8 mouse cellular contexts compared by ENCODE assay signal in genomic region chr7:28733211-28733610, GRCm38 (mm10). TPM values are rescaled to one million over a fixed set of nuclear protein-coding genes. Genes with fewer than 3 reads are reported as not detected.
DNase-seq lines count a peak whose midpoint lies in the region; ATAC-seq lines count a peak whose summit lies in the region.
"Had no signal": no experiment of that assay in that cellular context is flagged by ENCODE, and none has a peak within 500 bp of the region (broad histone marks: within the 10 kb centered on the region; RNA-seq: fewer than 3 reads in every experiment).

No protein-coding gene starts in this region.

- H3K9me3 ChIP-seq in neural tube, embryonic 11.5 days (ENCODE audit: control insufficient read depth, low read length): no peaks in the 10 kb centered on the region
- peaks cover 5% of the 10 kb centered on the region for H3K9me3 ChIP-seq in forebrain, embryonic 16.5 days (ENCODE audit: control insufficient read depth, low read length)
- peaks cover 10% of the 10 kb centered on the region for H3K9me3 ChIP-seq in liver, embryonic 12.5 days (replicated peaks)
- no peaks in the 10 kb centered on the region for H3K9me3 ChIP-seq in stomach, embryonic 15.5 days

- peak overlapping the region; percentile 83 for H3K4me2 ChIP-seq in neural tube, embryonic 11.5 days (ENCODE audit: low read depth)
- peak overlapping the region; percentile 74 for H3K4me2 ChIP-seq in forebrain, embryonic 16.5 days (ENCODE audit: low read length)
- H3K4me2 ChIP-seq in liver, embryonic 12.5 days: peak overlapping the region; percentile 91
- H3K4me2 ChIP-seq in stomach, embryonic 15.5 days: peak overlapping the region; percentile 95

- no peak overlapping the region for H3K27ac ChIP-seq in neural tube, embryonic 11.5 days (ENCODE audit: low read depth, low read length)
- H3K27ac ChIP-seq in forebrain, embryonic 16.5 days (ENCODE audit: low read length): no peak overlapping the region
- no peak overlapping the region for H3K27ac ChIP-seq in liver, embryonic 12.5 days
- H3K27ac ChIP-seq in stomach, embryonic 15.5 days: no peak overlapping the region

- peaks cover 2% of the 10 kb centered on the region; the same call in 1 of the 2 replicates for H3K27me3 ChIP-seq in neural tube, embryonic 11.5 days (ENCODE audit: control insufficient read depth, insufficient read depth, low read length)
- no peaks in the 10 kb centered on the region for H3K27me3 ChIP-seq in forebrain, embryonic 16.5 days (replicated peaks; ENCODE audit: control insufficient read depth, insufficient read depth, low read length)
- H3K27me3 ChIP-seq in liver, embryonic 12.5 days (replicated peaks): peaks cover 28% of the 10 kb centered on the region
- no peaks in the 10 kb centered on the region for H3K27me3 ChIP-seq in stomach, embryonic 15.5 days (replicated peaks)

- no peak for DNase-seq in neural tube, embryonic 11.5 days (ENCODE audit: low spot score)
- DNase-seq in neural tube, embryonic 10.5 days (ENCODE audit: extremely low spot score, low spot score): no peak
- no peak for DNase-seq in frontal cortex, postnatal 25 days (ENCODE audit: low spot score in 2 of 2)
- no peak for DNase-seq in adrenal gland, adult 8-10 months

- H3K4me3 ChIP-seq in neural tube, embryonic 11.5 days (ENCODE audit: low read depth, low read length): peak overlapping the region; percentile 42
- H3K4me3 ChIP-seq in forebrain, embryonic 16.5 days (replicated peaks; ENCODE audit: low read length): peak overlapping the region; percentile 51
- peak overlapping the region; percentile 57 for H3K4me3 ChIP-seq in liver, embryonic 12.5 days
- H3K4me3 ChIP-seq in stomach, embryonic 15.5 days (replicated peaks): peak overlapping the region; percentile 49

- peaks cover 4% of the 10 kb centered on the region; the same call in 1 of the 2 replicates for H3K36me3 ChIP-seq in neural tube, embryonic 11.5 days (ENCODE audit: control insufficient read depth, insufficient read depth, low read length)
- 0 out of 2 replicates have a peak, but pooled peaks cover 5% of the 10 kb centered on the region for H3K36me3 ChIP-seq in forebrain, embryonic 16.5 days (ENCODE audit: control insufficient read depth, insufficient read depth)
- H3K36me3 ChIP-seq in liver, embryonic 12.5 days: peaks cover 16% of the 10 kb centered on the region
- peaks cover 14% of the 10 kb centered on the region; the same call in 1 of the 2 replicates for H3K36me3 ChIP-seq in stomach, embryonic 15.5 days

- WGBS in neural tube, embryonic 11.5 days: 4% methylated on average over 11 of the region's 11 CpGs
- 6% methylated on average over 11 of the region's 11 CpGs for WGBS in forebrain, embryonic 16.5 days
- WGBS in liver, embryonic 12.5 days (ENCODE audit: insufficient replicate concordance): 15% methylated on average over 11 of the region's 11 CpGs
- 22% methylated on average over 11 of the region's 11 CpGs for WGBS in stomach, embryonic 15.5 days

- H3K4me1 ChIP-seq in neural tube, embryonic 11.5 days (ENCODE audit: control insufficient read depth, insufficient read depth, low read length): no peaks in the 10 kb centered on the region; the same call in 1 of the 2 replicates
- peaks cover 3% of the 10 kb centered on the region for H3K4me1 ChIP-seq in forebrain, embryonic 16.5 days (replicated peaks; ENCODE audit: control insufficient read depth, insufficient read depth, low read length)
- peaks cover 19% of the 10 kb centered on the region for H3K4me1 ChIP-seq in liver, embryonic 12.5 days
- peaks cover 5% of the 10 kb centered on the region; the same call in 1 of the 2 replicates for H3K4me1 ChIP-seq in stomach, embryonic 15.5 days

- no peak for ATAC-seq in neural tube, embryonic 11.5 days (ENCODE audit: insufficient read depth, low FRiP score, low TSS enrichment)
- 0 out of 2 replicates have a peak, but pooled peaks have one; percentile 7 for ATAC-seq in forebrain, embryonic 16.5 days
- ATAC-seq in liver, embryonic 12.5 days: no peak
- ATAC-seq in stomach, embryonic 15.5 days (ENCODE audit: insufficient read depth, low FRiP score, low read depth): no peak

- 0 out of 2 replicates have a peak overlapping the region, but pooled peaks have one; percentile 8 for H3K9ac ChIP-seq in neural tube, embryonic 11.5 days (ENCODE audit: low read length)
- peak overlapping the region; percentile 46 for H3K9ac ChIP-seq in forebrain, embryonic 16.5 days (replicated peaks; ENCODE audit: low read depth, low read length)
- 0 out of 2 replicates have a peak overlapping the region, but pooled peaks have one; percentile 56 for H3K9ac ChIP-seq in liver, embryonic 12.5 days
- H3K9ac ChIP-seq in stomach, embryonic 15.5 days: no peak overlapping the region

RNA-seq across cellular contexts. Expression of gene Mrps12, which starts 8.4 kb away (rescaled TPM):
- 128 and 129 TPM in 2 replicates for polyA plus RNA-seq in neural tube, embryonic 11.5 days (2014; fragmentation: Nextera tagmentation; extraction: Ambion mirVana)
- 105 and 111 TPM in 2 replicates for polyA plus RNA-seq in forebrain, embryonic 16.5 days (2015; fragmentation: Nextera tagmentation; extraction: Ambion mirVana)
- 122 and 123 TPM in 2 replicates for polyA plus RNA-seq in liver, embryonic 12.5 days (2016; fragmentation: Nextera tagmentation; extraction: Ambion mirVana)
- polyA plus RNA-seq in stomach, embryonic 15.5 days (2015; fragmentation: Nextera tagmentation; extraction: Ambion mirVana): 138 and 143 TPM in 2 replicates
- 10 to 100 TPM; 76.5 to 92.2 (median 83.3) TPM for total RNA-seq in adrenal gland, adult 8-10 months (2022)

RNA-seq across cellular contexts. Expression of gene Sars2, which starts 8.6 kb away (rescaled TPM):
- polyA plus RNA-seq in neural tube, embryonic 11.5 days (2014; fragmentation: Nextera tagmentation; extraction: Ambion mirVana): 28.8 and 32.4 TPM in 2 replicates
- 16.9 and 17.2 TPM in 2 replicates for polyA plus RNA-seq in forebrain, embryonic 16.5 days (2015; fragmentation: Nextera tagmentation; extraction: Ambion mirVana)
- 20.4 and 22.3 TPM in 2 replicates for polyA plus RNA-seq in liver, embryonic 12.5 days (2016; fragmentation: Nextera tagmentation; extraction: Ambion mirVana)
- polyA plus RNA-seq in stomach, embryonic 15.5 days (2015; fragmentation: Nextera tagmentation; extraction: Ambion mirVana): 20.8 and 26.2 TPM in 2 replicates
- 10 to 100 TPM; 18.0 to 26.2 (median 20.3) TPM for total RNA-seq in adrenal gland, adult 8-10 months (2022)

RNA-seq across cellular contexts. Expression of gene Fbxo17, which starts 16.6 kb away (rescaled TPM):
- 7.3 and 7.7 TPM in 2 replicates for polyA plus RNA-seq in neural tube, embryonic 11.5 days (2014; fragmentation: Nextera tagmentation; extraction: Ambion mirVana)
- 3.3 and 4.2 TPM in 2 replicates for polyA plus RNA-seq in forebrain, embryonic 16.5 days (2015; fragmentation: Nextera tagmentation; extraction: Ambion mirVana)
- polyA plus RNA-seq in liver, embryonic 12.5 days (2016; fragmentation: Nextera tagmentation; extraction: Ambion mirVana): 1.7 and 1.9 TPM in 2 replicates
- 8.0 and 8.9 TPM in 2 replicates for polyA plus RNA-seq in stomach, embryonic 15.5 days (2015; fragmentation: Nextera tagmentation; extraction: Ambion mirVana)
- total RNA-seq in adrenal gland, adult 8-10 months (2022): 1 to 10 TPM; 4.5 to 9.9 (median 6.9) TPM

RNA-seq across cellular contexts. Expression of gene Ccer2, which starts 22.8 kb away (rescaled TPM):
- 1.1 and 1.9 TPM in 2 replicates for polyA plus RNA-seq in neural tube, embryonic 11.5 days (2014; fragmentation: Nextera tagmentation; extraction: Ambion mirVana)
- not detected in 2 replicates for polyA plus RNA-seq in forebrain, embryonic 16.5 days (2015; fragmentation: Nextera tagmentation; extraction: Ambion mirVana)
- not detected in 2 replicates for polyA plus RNA-seq in liver, embryonic 12.5 days (2016; fragmentation: Nextera tagmentation; extraction: Ambion mirVana)
- polyA plus RNA-seq in stomach, embryonic 15.5 days (2015; fragmentation: Nextera tagmentation; extraction: Ambion mirVana): 0.19 TPM in 1 of 2 replicates, not detected in the other
- not detected for total RNA-seq in adrenal gland, adult 8-10 months (2022)
- total RNA-seq: gastrocnemius, adult 18-20 months had no signal

RNA-seq across cellular contexts. Expression of gene Sirt2, which starts 33.3 kb away (rescaled TPM):
- polyA plus RNA-seq in neural tube, embryonic 11.5 days (2014; fragmentation: Nextera tagmentation; extraction: Ambion mirVana): 73.0 and 77.0 TPM in 2 replicates
- polyA plus RNA-seq in forebrain, embryonic 16.5 days (2015; fragmentation: Nextera tagmentation; extraction: Ambion mirVana): 107 and 122 TPM in 2 replicates
- polyA plus RNA-seq in liver, embryonic 12.5 days (2016; fragmentation: Nextera tagmentation; extraction: Ambion mirVana): 28.5 and 29.0 TPM in 2 replicates
- 56.9 and 57.8 TPM in 2 replicates for polyA plus RNA-seq in stomach, embryonic 15.5 days (2015; fragmentation: Nextera tagmentation; extraction: Ambion mirVana)
- total RNA-seq in adrenal gland, adult 8-10 months (2022): 10 to 100 TPM; 73.9 to 96.2 (median 84.3) TPM
